Mouse (Mus musculus) myocyte (in vitro differentiated cells): ENCODE measurements around the gene Zfp575.

Experiments
- MYOD1 ChIP-seq, 3 experiments: IDR thresholded peaks; one replicate each; pipeline ENCODE4 v1.6.1; 2011; ENCODE audit warnings: control low read depth in 2 of 3, low read depth in 2 of 3, mild to moderate bottlenecking in 2 of 3, moderate library complexity in 1 of 3; ENCODE audit not compliant: insufficient read length in 2 of 3, control insufficient read depth in 1 of 3
- POLR2A ChIP-seq: IDR thresholded peaks from one replicate; pipeline ENCODE4 v1.6.1; 2011; ENCODE audit warnings: low read depth, mild to moderate bottlenecking, control low read depth, moderate library complexity; ENCODE audit not compliant: insufficient read length
- SRF ChIP-seq: IDR thresholded peaks from one replicate; pipeline ENCODE4 v1.6.1; 2011; ENCODE audit warnings: low read depth; ENCODE audit not compliant: control insufficient read depth, insufficient read length
- TCF12 ChIP-seq: IDR thresholded peaks from one replicate; pipeline ENCODE4 v1.6.1; 2011; ENCODE audit warnings: mild to moderate bottlenecking, control low read depth; ENCODE audit not compliant: poor library complexity, insufficient read depth, severe bottlenecking
- USF1 ChIP-seq: IDR thresholded peaks from one replicate; pipeline ENCODE4 v1.6.1; 2011; ENCODE audit warnings: low read depth, mild to moderate bottlenecking, control low read depth, moderate library complexity

- TF ChIP-seq TCF12 (no peak), POLR2A (no peak), MYOD1 (IDR thresholded peaks at IDR 0.05; ENCODE audit: control insufficient read depth in 1 of 3, insufficient read length in 2 of 3, low read depth in 2 of 3) (no peak), SRF (no peak), USF1 (no peak)
These were observed 49.6 kb upstream of the Zfp575 start for GRCm38 (mm10) chr7:24637046-24637445.
